Mouse (Mus musculus): ENCODE measurements around the gene Olfr1395. TPM values are rescaled to one million over a fixed set of nuclear protein-coding genes. Genes with fewer than 3 reads are reported as not detected.

Gene Olfr1395
- not detected in 2 replicates for polyA plus RNA-seq (2014; fragmentation: Nextera tagmentation; extraction: Ambion mirVana)

- no peak within 1 kb of the TSS for H3K9ac ChIP-seq (replicated peaks; ENCODE audit: low read depth, low read length)
These were observed at the start of gene Olfr1395 for GRCm38 (mm10) chr11:49141974-49142373. TSS of gene Olfr1395 (plus strand) at chr11:49142274.

GRCm38 (mm10) chr11:49092786-49093185 is 49.3 kb upstream of the Olfr1395 start:
- no peaks in the 10 kb centered on the region for H3K9me3 ChIP-seq (ENCODE audit: control insufficient read depth, low read depth, low read length)
- no peak overlapping the region for H3K9ac ChIP-seq (replicated peaks; ENCODE audit: low read depth, low read length)
- no peak overlapping the region for H3K27ac ChIP-seq (ENCODE audit: low read length)
- H3K36me3 ChIP-seq (ENCODE audit: control insufficient read depth, insufficient read depth, low read length), result no peaks in the 10 kb centered on the region
- no peak overlapping the region for H3K4me3 ChIP-seq (ENCODE audit: low read depth, low read length)
- no peaks in the 10 kb centered on the region for H3K27me3 ChIP-seq (ENCODE audit: control insufficient read depth, insufficient read depth, low read length)
- H3K4me2 ChIP-seq (replicated peaks; ENCODE audit: low read depth, low read length), result no peak overlapping the region
- 87% methylated on average over 2 of the region's 2 CpGs for WGBS
- no peak for ATAC-seq (ENCODE audit: insufficient number of reproducible peaks, insufficient read depth, low FRiP score, low read depth)
- peaks cover 4% of the 10 kb centered on the region; the same call in 1 of the 2 replicates for H3K4me1 ChIP-seq (ENCODE audit: control insufficient read depth, insufficient read depth, low read length)

More at GRCm38 (mm10) chr11:49141974-49142373, at the start of gene Olfr1395:
- no peaks in the 10 kb centered on the region for H3K9me3 ChIP-seq (ENCODE audit: control insufficient read depth, low read depth, low read length)
- no peak within 1 kb of the TSS for H3K27ac ChIP-seq (ENCODE audit: low read length)
- H3K36me3 ChIP-seq (ENCODE audit: control insufficient read depth, insufficient read depth, low read length), result no peaks in the 10 kb centered on the region
- no peak for ATAC-seq (ENCODE audit: insufficient number of reproducible peaks, insufficient read depth, low FRiP score, low read depth)
- no peaks in the 10 kb centered on the region for H3K4me1 ChIP-seq (ENCODE audit: control insufficient read depth, insufficient read depth, low read length)
- WGBS, result 87% methylated on average over 6 of the region's 6 CpGs
- no peak within 1 kb of the TSS for H3K4me3 ChIP-seq (ENCODE audit: low read depth, low read length)
- H3K27me3 ChIP-seq (ENCODE audit: control insufficient read depth, insufficient read depth, low read length), result no peaks in the 10 kb centered on the region
- H3K4me2 ChIP-seq (replicated peaks; ENCODE audit: low read depth, low read length), result no peak within 1 kb of the TSS

GRCm38 (mm10) chr11:49093861-49094660 is 48.0 kb upstream of the Olfr1395 start:
- no peak for ATAC-seq (ENCODE audit: insufficient number of reproducible peaks, insufficient read depth, low FRiP score, low read depth)
- no peak overlapping the region for H3K9ac ChIP-seq (replicated peaks; ENCODE audit: low read depth, low read length)
- no peaks in the 10 kb centered on the region for H3K36me3 ChIP-seq (ENCODE audit: control insufficient read depth, insufficient read depth, low read length)
- H3K4me1 ChIP-seq (ENCODE audit: control insufficient read depth, insufficient read depth, low read length), result no peaks in the 10 kb centered on the region
- WGBS, result 82% methylated on average over 6 of the region's 6 CpGs
- no peaks in the 10 kb centered on the region for H3K9me3 ChIP-seq (ENCODE audit: control insufficient read depth, low read depth, low read length)
- no peak overlapping the region for H3K27ac ChIP-seq (ENCODE audit: low read length)
- H3K4me2 ChIP-seq (replicated peaks; ENCODE audit: low read depth, low read length), result no peak overlapping the region
- no peak overlapping the region for H3K4me3 ChIP-seq (ENCODE audit: low read depth, low read length)
- no peaks in the 10 kb centered on the region for H3K27me3 ChIP-seq (ENCODE audit: control insufficient read depth, insufficient read depth, low read length)

GRCm38 (mm10) chr11:49095367-49095766 is 46.7 kb upstream of the Olfr1395 start:
- no peaks in the 10 kb centered on the region for H3K36me3 ChIP-seq (ENCODE audit: control insufficient read depth, insufficient read depth, low read length)
- H3K27me3 ChIP-seq (ENCODE audit: control insufficient read depth, insufficient read depth, low read length), result no peaks in the 10 kb centered on the region
- 86% methylated on average over 4 of the region's 4 CpGs for WGBS
- no peak overlapping the region for H3K4me2 ChIP-seq (replicated peaks; ENCODE audit: low read depth, low read length)
- no peak for ATAC-seq (ENCODE audit: insufficient number of reproducible peaks, insufficient read depth, low FRiP score, low read depth)
- no peaks in the 10 kb centered on the region for H3K9me3 ChIP-seq (ENCODE audit: control insufficient read depth, low read depth, low read length)
- H3K9ac ChIP-seq (replicated peaks; ENCODE audit: low read depth, low read length), result no peak overlapping the region
- H3K27ac ChIP-seq (ENCODE audit: low read length), result no peak overlapping the region
- no peaks in the 10 kb centered on the region for H3K4me1 ChIP-seq (ENCODE audit: control insufficient read depth, insufficient read depth, low read length)
- H3K4me3 ChIP-seq (ENCODE audit: low read depth, low read length), result no peak overlapping the region

- WGBS, result 89% methylated on average over 3 of the region's 3 CpGs
- ATAC-seq (ENCODE audit: insufficient number of reproducible peaks, insufficient read depth, low FRiP score, low read depth), result no peak
- no peak overlapping the region for H3K9ac ChIP-seq (replicated peaks; ENCODE audit: low read depth, low read length)
- H3K9me3 ChIP-seq (ENCODE audit: control insufficient read depth, low read depth, low read length), result no peaks in the 10 kb centered on the region
- no peaks in the 10 kb centered on the region for H3K27me3 ChIP-seq (ENCODE audit: control insufficient read depth, insufficient read depth, low read length)
- H3K36me3 ChIP-seq (ENCODE audit: control insufficient read depth, insufficient read depth, low read length), result no peaks in the 10 kb centered on the region
- no peaks in the 10 kb centered on the region for H3K4me1 ChIP-seq (ENCODE audit: control insufficient read depth, insufficient read depth, low read length)
- no peak overlapping the region for H3K4me3 ChIP-seq (ENCODE audit: low read depth, low read length)
- H3K27ac ChIP-seq (ENCODE audit: low read length), result no peak overlapping the region
- H3K4me2 ChIP-seq (replicated peaks; ENCODE audit: low read depth, low read length), result no peak overlapping the region
These were observed 41.7 kb upstream of the Olfr1395 start for GRCm38 (mm10) chr11:49100409-49100808.

GRCm38 (mm10) chr11:49101500-49101899 is 40.6 kb upstream of the Olfr1395 start:
- Histone ChIP-seq H3K36me3 (ENCODE audit: control insufficient read depth, insufficient read depth, low read length) (no peaks in the 10 kb centered on the region), H3K4me3 (ENCODE audit: low read depth, low read length) (no peak overlapping the region), H3K9ac (replicated peaks; ENCODE audit: low read depth, low read length) (no peak overlapping the region), H3K27ac (ENCODE audit: low read length) (no peak overlapping the region), H3K9me3 (ENCODE audit: control insufficient read depth, low read depth, low read length) (no peaks in the 10 kb centered on the region), H3K4me2 (replicated peaks; ENCODE audit: low read depth, low read length) (no peak overlapping the region), H3K4me1 (ENCODE audit: control insufficient read depth, insufficient read depth, low read length) (no peaks in the 10 kb centered on the region), H3K27me3 (ENCODE audit: control insufficient read depth, insufficient read depth, low read length) (no peaks in the 10 kb centered on the region)
- no peak for ATAC-seq (ENCODE audit: insufficient number of reproducible peaks, insufficient read depth, low FRiP score, low read depth)
- WGBS, result 33% methylated on average over 5 of the region's 5 CpGs

GRCm38 (mm10) chr11:49103047-49103693 is 38.9 kb upstream of the Olfr1395 start:
- ATAC-seq (ENCODE audit: insufficient number of reproducible peaks, insufficient read depth, low FRiP score, low read depth), result peak; percentile 50; the same call in 1 of the 2 replicates
- no peak overlapping the region for H3K4me3 ChIP-seq (ENCODE audit: low read depth, low read length)
- no peaks in the 10 kb centered on the region for H3K27me3 ChIP-seq (ENCODE audit: control insufficient read depth, insufficient read depth, low read length)
- no peak overlapping the region for H3K4me2 ChIP-seq (replicated peaks; ENCODE audit: low read depth, low read length)
- no peaks in the 10 kb centered on the region for H3K9me3 ChIP-seq (ENCODE audit: control insufficient read depth, low read depth, low read length)
- no peak overlapping the region for H3K27ac ChIP-seq (ENCODE audit: low read length)
- 0 out of 2 replicates have a peak, but pooled peaks cover 4% of the 10 kb centered on the region for H3K4me1 ChIP-seq (ENCODE audit: control insufficient read depth, insufficient read depth, low read length)
- WGBS, result 12% methylated on average over 8 of the region's 8 CpGs
- no peaks in the 10 kb centered on the region for H3K36me3 ChIP-seq (ENCODE audit: control insufficient read depth, insufficient read depth, low read length)
- no peak overlapping the region for H3K9ac ChIP-seq (replicated peaks; ENCODE audit: low read depth, low read length)

- H3K4me2 ChIP-seq (replicated peaks; ENCODE audit: low read depth, low read length), result no peak overlapping the region
- no peaks in the 10 kb centered on the region for H3K27me3 ChIP-seq (ENCODE audit: control insufficient read depth, insufficient read depth, low read length)
- H3K9me3 ChIP-seq (ENCODE audit: control insufficient read depth, low read depth, low read length), result no peaks in the 10 kb centered on the region
- H3K27ac ChIP-seq (ENCODE audit: low read length), result no peak overlapping the region
- H3K4me3 ChIP-seq (ENCODE audit: low read depth, low read length), result no peak overlapping the region
- ATAC-seq (ENCODE audit: insufficient number of reproducible peaks, insufficient read depth, low FRiP score, low read depth), result no peak
- H3K9ac ChIP-seq (replicated peaks; ENCODE audit: low read depth, low read length), result no peak overlapping the region
- WGBS, result 71% methylated on average over 1 of the region's 1 CpGs
- H3K4me1 ChIP-seq (ENCODE audit: control insufficient read depth, insufficient read depth, low read length), result 0 out of 2 replicates have a peak, but pooled peaks cover 4% of the 10 kb centered on the region
- no peaks in the 10 kb centered on the region for H3K36me3 ChIP-seq (ENCODE audit: control insufficient read depth, insufficient read depth, low read length)
These were observed 36.3 kb upstream of the Olfr1395 start for GRCm38 (mm10) chr11:49105752-49106151.

All from stomach, embryonic 14.5 days (tissue).